Mouse (Mus musculus) neural tube, embryonic 14.5 days (tissue): ENCODE results near the gene 2310050C09Rik. TPM values are rescaled to one million over a fixed set of nuclear protein-coding genes. Genes with fewer than 3 reads are reported as not detected.

Source experiments
- ATAC-seq: fragments of 200-750 bp; cut with Nextera tagmentation; 2 replicates; pipeline ENCODE4 v1.8.0; 2017; ENCODE audit warnings: low read depth, mild to moderate bottlenecking, moderate TSS enrichment, moderate library complexity
- H3K27ac ChIP-seq: fragments of 300-500 bp; sonication (generic); 2 replicates; pipeline ENCODE4 v1.5.1; 2014; ENCODE audit warnings: low read depth, mild to moderate bottlenecking, control low read depth, low read length, moderate library complexity, mixed read lengths
- H3K27me3 ChIP-seq: fragments of 300-500 bp; sonication (generic); 2 replicates; pipeline ENCODE4 v1.6.1; 2014; ENCODE audit warnings: low read length; ENCODE audit not compliant: control insufficient read depth, insufficient read depth
- H3K36me3 ChIP-seq: fragments of 300-500 bp; sonication (generic); 2 replicates; pipeline ENCODE4 v1.6.1; 2014; ENCODE audit warnings: low read length, mixed read lengths; ENCODE audit not compliant: control insufficient read depth, insufficient read depth
- H3K4me1 ChIP-seq: fragments of 300-500 bp; sonication (generic); 2 replicates; pipeline ENCODE4 v1.6.1; 2014; ENCODE audit warnings: low read length; ENCODE audit not compliant: control insufficient read depth, insufficient read depth
- H3K4me2 ChIP-seq: fragments of 300-500 bp; sonication (generic); 2 replicates; pipeline ENCODE4 v1.6.1; 2014; ENCODE audit warnings: mild to moderate bottlenecking, low read depth, low read length, control low read depth
- H3K4me3 ChIP-seq: fragments of 300-500 bp; sonication (generic); 2 replicates; pipeline ENCODE4 v1.5.1; 2014; ENCODE audit warnings: low read depth, low read length, control low read depth, mixed read lengths
- H3K9ac ChIP-seq: fragments of 300-500 bp; sonication (generic); replicated peaks from 2 replicates; pipeline ENCODE4 v1.6.1; 2014; ENCODE audit warnings: low read depth, mild to moderate bottlenecking, control low read depth, low read length, mixed read lengths
- H3K9me3 ChIP-seq: fragments of 300-500 bp; sonication (generic); 2 replicates; pipeline ENCODE4 v1.6.1; 2016; ENCODE audit warnings: low read length; ENCODE audit not compliant: control insufficient read depth
- WGBS: fragments of 180-500 bp; shearing (Covaris S2); extraction: QIAGEN DNeasy Blood & Tissue Kit; methylation state at CpG from one replicate; pipeline ENCODE4 v1.1.7; 2014; 5-methylcytosine and 5-hydroxymethylcytosine counted together
- polyA plus RNA-seq: library from polyadenylated mRNA; unstranded; fragments of >200 nt; fragmentation: Nextera tagmentation; extraction: Ambion mirVana; gene quantifications from 2 replicates; pipeline ENCODE4 v1.2.1, GENCODE M21; 2014

Gene 2310050C09Rik
- polyA plus RNA-seq = not detected in 2 replicates

GRCm38 (mm10) chr3:92870116-92870515, at the start of gene 2310050C09Rik:
2310050C09Rik (minus strand) TSS chr3:92870216.
- ATAC-seq = no peak
- no peaks in the 10 kb centered on the region for H3K9me3 ChIP-seq
- no peaks in the 10 kb centered on the region for H3K36me3 ChIP-seq
- no peak within 1 kb of the TSS for H3K4me3 ChIP-seq
- no peaks in the 10 kb centered on the region for H3K4me1 ChIP-seq
- 77% methylated on average over 4 of the region's 4 CpGs for WGBS
- no peak within 1 kb of the TSS for H3K4me2 ChIP-seq
- no peak within 1 kb of the TSS for H3K27ac ChIP-seq
- H3K9ac ChIP-seq = no peak within 1 kb of the TSS
- H3K27me3 ChIP-seq = no peaks in the 10 kb centered on the region

GRCm38 (mm10) chr3:92907571-92907970, 37.6 kb upstream of the 2310050C09Rik start:
- H3K4me2 ChIP-seq = no peak overlapping the region
- no peaks in the 10 kb centered on the region for H3K36me3 ChIP-seq
- no peaks in the 10 kb centered on the region for H3K27me3 ChIP-seq
- H3K9ac ChIP-seq = no peak overlapping the region
- no peaks in the 10 kb centered on the region for H3K9me3 ChIP-seq
- WGBS = 34% methylated on average over 4 of the region's 4 CpGs
- ATAC-seq = peak; percentile 75; the same call in 1 of the 2 replicates
- no peak overlapping the region for H3K4me3 ChIP-seq
- H3K27ac ChIP-seq = no peak overlapping the region
- no peaks in the 10 kb centered on the region for H3K4me1 ChIP-seq

DNA sequence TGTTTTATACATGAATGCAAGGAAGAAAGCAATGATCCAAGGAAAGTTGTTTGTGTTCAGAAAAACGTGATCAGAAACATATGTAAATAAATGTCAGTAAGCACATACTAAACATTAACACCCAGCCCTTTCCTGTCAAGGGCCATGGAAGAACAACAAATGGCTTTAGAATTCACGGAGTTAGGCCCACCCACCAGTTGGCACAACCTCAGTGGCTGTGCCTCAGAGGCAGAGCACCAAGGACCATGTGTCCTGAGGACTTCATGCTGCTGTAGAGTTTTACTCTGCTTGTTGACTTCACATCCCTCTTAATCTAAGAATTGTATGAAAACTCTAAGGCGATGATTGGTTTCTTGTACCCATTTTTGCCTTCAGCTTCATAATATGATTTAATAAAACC, 35.2 kb upstream of the 2310050C09Rik start:
- Histone ChIP-seq H3K4me2 (no peak overlapping the region), H3K9me3 (no peaks in the 10 kb centered on the region), H3K4me1 (no peaks in the 10 kb centered on the region), H3K27me3 (no peaks in the 10 kb centered on the region), H3K36me3 (no peaks in the 10 kb centered on the region), H3K9ac (no peak overlapping the region), H3K27ac (no peak overlapping the region), H3K4me3 (no peak overlapping the region)
- 65% methylated on average over 3 of the region's 3 CpGs for WGBS
- no peak for ATAC-seq

GRCm38 (mm10) chr3:92903640-92904039, 33.6 kb upstream of the 2310050C09Rik start:
- no peak overlapping the region for H3K4me2 ChIP-seq
- no peaks in the 10 kb centered on the region for H3K4me1 ChIP-seq
- peak; percentile 79 for ATAC-seq
- H3K27ac ChIP-seq = no peak overlapping the region
- no peak overlapping the region for H3K4me3 ChIP-seq
- H3K9me3 ChIP-seq = no peaks in the 10 kb centered on the region
- no peaks in the 10 kb centered on the region for H3K27me3 ChIP-seq
- no peaks in the 10 kb centered on the region for H3K36me3 ChIP-seq
- no peak overlapping the region for H3K9ac ChIP-seq
- WGBS = 30% methylated on average over 4 of the region's 4 CpGs

GRCm38 (mm10) chr3:92902992-92903391, 33.0 kb upstream of the 2310050C09Rik start:
- H3K4me1 ChIP-seq = no peaks in the 10 kb centered on the region
- H3K36me3 ChIP-seq = no peaks in the 10 kb centered on the region
- H3K4me3 ChIP-seq = no peak overlapping the region
- no peak overlapping the region for H3K4me2 ChIP-seq
- no peaks in the 10 kb centered on the region for H3K9me3 ChIP-seq
- ATAC-seq = no peak
- 27% methylated on average over 3 of the region's 3 CpGs for WGBS
- H3K27me3 ChIP-seq = no peaks in the 10 kb centered on the region
- no peak overlapping the region for H3K9ac ChIP-seq
- H3K27ac ChIP-seq = no peak overlapping the region

GRCm38 (mm10) chr3:92894489-92894888, 24.5 kb upstream of the 2310050C09Rik start:
- Histone ChIP-seq H3K9ac (no peak overlapping the region), H3K4me3 (no peak overlapping the region), H3K27ac (no peak overlapping the region), H3K4me2 (no peak overlapping the region), H3K36me3 (no peaks in the 10 kb centered on the region), H3K9me3 (no peaks in the 10 kb centered on the region), H3K27me3 (no peaks in the 10 kb centered on the region), H3K4me1 (no peaks in the 10 kb centered on the region)
- WGBS = 63% methylated on average over 1 of the region's 1 CpGs
- ATAC-seq = no peak

GRCm38 (mm10) chr3:92894063-92894462, 24.0 kb upstream of the 2310050C09Rik start:
- Histone ChIP-seq H3K9ac (no peak overlapping the region), H3K9me3 (no peaks in the 10 kb centered on the region), H3K4me2 (no peak overlapping the region), H3K27me3 (no peaks in the 10 kb centered on the region), H3K4me3 (no peak overlapping the region), H3K27ac (no peak overlapping the region), H3K36me3 (no peaks in the 10 kb centered on the region), H3K4me1 (no peaks in the 10 kb centered on the region)
- WGBS = 76% methylated on average over 3 of the region's 3 CpGs
- no peak for ATAC-seq

GRCm38 (mm10) chr3:92874180-92874579, 4.2 kb upstream of the 2310050C09Rik start:
- Histone ChIP-seq H3K27me3 (no peaks in the 10 kb centered on the region), H3K9ac (no peak overlapping the region), H3K4me1 (no peaks in the 10 kb centered on the region), H3K9me3 (no peaks in the 10 kb centered on the region), H3K36me3 (no peaks in the 10 kb centered on the region), H3K4me3 (no peak overlapping the region), H3K27ac (no peak overlapping the region), H3K4me2 (no peak overlapping the region)
- ATAC-seq = no peak
- 87% methylated on average over 3 of the region's 3 CpGs for WGBS

DNA sequence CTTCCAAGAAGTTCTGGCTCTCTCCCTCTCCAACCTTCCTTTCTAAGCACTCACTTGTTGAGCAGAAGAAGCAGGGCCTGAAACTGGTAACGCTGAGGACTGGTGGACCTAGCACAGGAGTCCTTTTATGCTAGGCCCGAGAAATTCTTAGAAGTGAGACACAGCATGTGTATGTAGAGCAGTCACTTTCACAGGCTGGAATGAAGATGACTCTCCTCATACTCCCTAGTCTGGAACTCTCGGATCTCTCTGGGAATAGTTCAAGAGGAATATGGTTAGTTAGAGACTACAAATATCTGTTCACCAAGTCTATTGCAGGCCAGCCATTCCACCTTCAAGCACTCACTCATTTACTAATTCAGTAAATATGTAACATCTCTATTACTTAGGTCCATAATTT, 18.8 kb downstream of the 2310050C09Rik start, which contains the start of gene Lce1l:
Lce1l (minus strand) TSS at position 101 of the 400 bp plus-strand sequence.
- Histone ChIP-seq H3K4me1 (no peaks in the 10 kb centered on the region), H3K27me3 (no peaks in the 10 kb centered on the region), H3K4me3 (no peak within 1 kb of the TSS), H3K36me3 (no peaks in the 10 kb centered on the region), H3K27ac (no peak within 1 kb of the TSS), H3K9me3 (no peaks in the 10 kb centered on the region), H3K4me2 (no peak within 1 kb of the TSS), H3K9ac (no peak within 1 kb of the TSS)
- 87% methylated on average over 3 of the region's 3 CpGs for WGBS
- ATAC-seq = no peak
